Mouse (Mus musculus) stomach, adult 2 months (tissue): ENCODE measurements around the gene Cenpm. TPM values are rescaled to one million over a fixed set of nuclear protein-coding genes. Genes with fewer than 3 reads are reported as not detected.

Experiments
- polyA plus RNA-seq: library from polyadenylated mRNA; depleted of rRNA; stranded (reverse); fragments of >200 nt; gene quantifications from 2 replicates; pipeline ENCODE4 v1.2.3, GENCODE M21; 2012; rRNA removed

Cenpm gene
- 9.3 and 11.8 TPM in 2 replicates for polyA plus RNA-seq

DNA sequence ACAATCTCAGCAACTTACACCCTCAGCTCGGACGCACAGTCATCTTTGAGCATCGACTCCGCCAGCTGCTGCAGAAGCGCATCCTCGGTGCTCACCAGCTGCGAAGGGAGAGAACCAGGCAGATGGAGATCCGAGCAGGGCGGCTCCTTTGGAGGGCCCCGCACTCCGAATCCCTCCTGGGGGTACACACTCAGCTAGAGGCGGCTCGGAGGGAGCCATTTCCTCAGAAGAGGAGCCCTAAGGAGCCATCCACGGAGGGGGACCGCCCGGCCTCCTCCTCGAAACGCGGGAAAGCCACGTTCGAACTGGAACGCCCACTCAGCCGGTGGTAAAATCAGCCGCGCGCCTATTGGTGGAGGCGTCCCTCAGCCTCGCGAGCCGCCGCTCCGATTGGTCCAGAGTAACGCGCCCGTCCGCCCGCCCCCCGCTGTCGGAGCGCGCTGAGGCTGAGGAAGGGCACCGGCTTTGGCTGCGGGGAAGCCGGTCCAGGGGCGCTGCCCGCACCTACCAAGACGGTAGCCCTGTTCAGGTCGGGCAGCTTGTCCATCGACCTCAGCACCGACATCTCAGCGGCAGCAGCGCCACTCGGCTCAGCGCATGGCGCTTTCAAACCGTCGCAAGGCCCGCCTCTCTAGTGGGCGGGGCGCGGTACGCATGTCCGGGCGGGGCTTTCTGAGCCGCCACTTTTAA is at the start of gene Cenpm:
Gene Cenpm, minus strand, starts transcription at position 634 of the 690 bp plus-strand sequence.

GRCm38 (mm10) chr15:82274593-82274926 is 30.0 kb upstream of the Cenpm start, which contains the start of gene Sept3:
Gene Sept3, plus strand, starts transcription at chr15:82274893.

GRCm38 (mm10) chr15:82252097-82252496 is 7.5 kb upstream of the Cenpm start, which contains the start of gene 1500009C09Rik:
Gene 1500009C09Rik, plus strand, starts transcription at chr15:82252397.

GRCm38 (mm10) chr15:82223657-82224601 is 20.6 kb downstream of the Cenpm start, which contains the start of gene Tnfrsf13c:
Gene Tnfrsf13c, minus strand, starts transcription at chr15:82224369.

GRCm38 (mm10) chr15:82212752-82213063 is 31.8 kb downstream of the Cenpm start, which contains the start of gene Shisa8:
Gene Shisa8, minus strand, starts transcription at chr15:82212815.

Other genes with a start within 250 kb of the Cenpm start
- 16.3 and 33.1 TPM in 2 replicates for gene Desi1, start 210.9 kb downstream of the Cenpm start, polyA plus RNA-seq
- gene Snu13, start 197.2 kb downstream of the Cenpm start, polyA plus RNA-seq: 22.7 and 26.4 TPM in 2 replicates
- gene 4930407I10Rik, start 185.6 kb downstream of the Cenpm start, polyA plus RNA-seq: not detected in 2 replicates
- gene Mei1, start 174.8 kb downstream of the Cenpm start, polyA plus RNA-seq: 0.04 TPM in 1 of 2 replicates, not detected in the other
- 3.5 and 4.8 TPM in 2 replicates for gene Ccdc134, start 116.8 kb downstream of the Cenpm start, polyA plus RNA-seq
- 159 and 162 TPM in 2 replicates for gene Srebf2, start 97.6 kb downstream of the Cenpm start, polyA plus RNA-seq
- 0.22 and 0.34 TPM in 2 replicates for gene Shisa8, start 31.9 kb downstream of the Cenpm start, polyA plus RNA-seq
- gene Tnfrsf13c, start 20.4 kb downstream of the Cenpm start, polyA plus RNA-seq: 0.11 and 0.12 TPM in 2 replicates
- 1.9 and 2.3 TPM in 2 replicates for gene 1500009C09Rik, start 7.6 kb upstream of the Cenpm start, polyA plus RNA-seq
- 0.52 and 0.78 TPM in 2 replicates for gene Sept3, start 30.1 kb upstream of the Cenpm start, polyA plus RNA-seq
- gene Wbp2nl, start 54.2 kb upstream of the Cenpm start, polyA plus RNA-seq: not detected in 2 replicates
- 163 and 182 TPM in 2 replicates for gene Naga, start 94.2 kb upstream of the Cenpm start, polyA plus RNA-seq
- 0.39 and 0.60 TPM in 2 replicates for gene Pheta2, start 94.2 kb upstream of the Cenpm start, polyA plus RNA-seq
- gene Smdt1, start 94.2 kb upstream of the Cenpm start, polyA plus RNA-seq: 131 and 168 TPM in 2 replicates
- gene Ndufa6, start 109.6 kb upstream of the Cenpm start, polyA plus RNA-seq: 81.5 and 107 TPM in 2 replicates
- 8.1 and 12.2 TPM in 2 replicates for gene Cyp2d22, start 135.5 kb upstream of the Cenpm start, polyA plus RNA-seq
- not detected in 2 replicates for gene Cyp2d11, start 149.3 kb upstream of the Cenpm start, polyA plus RNA-seq
- 1.2 and 2.6 TPM in 2 replicates for gene Cyp2d10, start 162.4 kb upstream of the Cenpm start, polyA plus RNA-seq
- 0.08 and 0.98 TPM in 2 replicates for gene Cyp2d9, start 188.7 kb upstream of the Cenpm start, polyA plus RNA-seq